Mouse (Mus musculus) megakaryocyte progenitor cell, adult 5-6 weeks (primary cell): Measurements from ENCODE around the gene Ttyh3. TPM values are rescaled to one million over a fixed set of nuclear protein-coding genes. Genes with fewer than 3 reads are reported as not detected.

Experiments
- ATAC-seq: replicated peaks from 2 replicates; pipeline ENCODE4 v1.8.0; 2016; ENCODE audit warnings: mild to moderate bottlenecking, moderate TSS enrichment, inconsistent platforms; ENCODE audit not compliant: poor library complexity
- total RNA-seq, 2 experiments: library from RNA; stranded (forward) in 1 of 2; stranded (reverse) in 1 of 2; fragments of 157-497, 149-512 nt in 1 of 2; fragments of 200-1000 nt in 1 of 2; gene quantifications; 2 replicates each; pipeline versions ENCODE4 v1.2.3 to v1.2.4; 2015 to 2017

The Ttyh3 gene
- total RNA-seq, 2 experiments from 2014 or later, result 10.2 to 31.4 TPM

DNA sequence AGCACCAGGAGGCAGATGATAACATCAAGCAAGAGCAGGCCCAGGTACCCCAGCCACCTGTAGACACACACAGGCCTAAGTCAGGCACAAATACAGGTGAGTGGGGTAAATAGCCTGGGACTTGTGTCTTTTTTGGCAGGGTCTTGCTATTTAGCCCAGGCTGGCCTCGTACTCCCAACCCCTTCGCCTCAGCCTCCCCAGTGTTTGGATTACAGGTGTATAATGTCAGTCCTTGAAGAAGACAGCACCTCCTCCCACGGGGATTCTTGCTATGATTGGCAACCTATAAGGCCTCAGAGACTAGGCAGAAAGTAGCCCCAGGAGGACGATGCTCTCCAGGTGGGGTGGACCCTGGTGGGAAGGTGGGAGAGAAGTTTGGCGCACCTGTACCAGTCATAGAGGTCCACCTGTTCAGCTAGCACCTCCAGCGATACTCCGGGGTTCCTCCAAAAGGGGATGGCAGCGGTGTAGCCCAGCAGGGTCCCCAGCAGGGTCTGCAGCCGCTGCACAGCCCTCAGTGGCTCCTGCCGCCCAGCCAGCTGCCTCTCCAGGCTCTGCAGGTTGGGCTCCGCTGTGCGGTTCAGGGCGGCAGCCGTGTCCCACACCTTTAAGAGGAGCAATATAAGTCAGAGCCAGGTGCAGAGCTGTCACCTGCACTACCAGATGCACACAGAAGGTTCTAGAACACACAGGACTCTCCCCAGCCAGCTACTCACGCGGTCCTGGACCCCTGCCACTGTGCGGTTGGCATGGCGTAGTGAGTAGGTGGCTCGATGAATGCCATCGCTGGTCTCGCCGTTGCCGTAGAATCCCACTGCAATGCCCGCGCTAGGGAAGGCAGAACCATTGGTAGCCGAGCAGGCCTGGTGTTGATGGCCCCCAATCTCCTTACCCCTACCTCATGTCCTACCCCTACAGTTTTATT, 13.8 kb downstream of the Ttyh3 start:
- no peak for ATAC-seq

DNA sequence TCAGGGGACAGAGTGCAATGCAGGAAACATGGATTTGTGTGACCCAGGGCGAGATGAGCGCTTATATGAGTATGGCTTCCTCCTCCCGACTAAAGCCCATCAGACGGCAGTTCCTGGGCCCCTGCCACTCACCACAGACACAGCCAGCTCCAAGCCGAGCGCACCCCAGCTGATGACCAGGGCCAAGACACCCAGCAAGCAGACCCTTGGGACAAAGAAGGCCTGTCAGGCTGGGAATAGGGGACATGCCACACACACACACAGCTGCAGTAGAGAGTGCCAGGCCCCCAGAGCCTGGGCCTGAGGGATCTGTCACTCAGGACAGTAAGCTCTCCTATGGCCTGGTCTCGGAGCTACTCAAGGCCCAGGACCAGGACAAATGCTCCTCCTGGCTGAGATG, 15.4 kb downstream of the Ttyh3 start:
- no peak for ATAC-seq

- ATAC-seq, result peak; percentile 81
Measured at GRCm38 (mm10) chr5:140628995-140629394, 19.8 kb downstream of the Ttyh3 start.

DNA sequence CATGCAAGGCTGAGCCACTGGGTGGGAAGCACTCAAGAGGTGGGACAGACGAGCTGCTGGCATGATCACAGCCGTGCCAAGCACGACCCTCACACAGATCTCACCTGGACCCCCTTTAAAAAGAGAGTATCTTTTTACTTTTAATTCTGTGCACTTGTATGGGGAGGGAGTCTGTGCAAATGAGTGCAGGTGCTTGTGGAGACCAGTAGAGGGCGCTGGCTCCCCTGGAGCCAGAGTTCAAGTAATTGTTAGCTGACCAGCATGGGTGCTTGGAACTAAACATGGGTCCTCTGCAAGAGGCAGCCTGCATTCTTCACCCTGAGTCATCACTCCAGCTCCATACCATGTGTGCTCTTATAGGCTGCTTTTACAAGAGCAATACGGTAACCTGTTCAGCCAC, 21.3 kb downstream of the Ttyh3 start:
- ATAC-seq, result no peak

GRCm38 (mm10) chr5:140624961-140625360, 23.9 kb downstream of the Ttyh3 start:
- no peak for ATAC-seq

DNA sequence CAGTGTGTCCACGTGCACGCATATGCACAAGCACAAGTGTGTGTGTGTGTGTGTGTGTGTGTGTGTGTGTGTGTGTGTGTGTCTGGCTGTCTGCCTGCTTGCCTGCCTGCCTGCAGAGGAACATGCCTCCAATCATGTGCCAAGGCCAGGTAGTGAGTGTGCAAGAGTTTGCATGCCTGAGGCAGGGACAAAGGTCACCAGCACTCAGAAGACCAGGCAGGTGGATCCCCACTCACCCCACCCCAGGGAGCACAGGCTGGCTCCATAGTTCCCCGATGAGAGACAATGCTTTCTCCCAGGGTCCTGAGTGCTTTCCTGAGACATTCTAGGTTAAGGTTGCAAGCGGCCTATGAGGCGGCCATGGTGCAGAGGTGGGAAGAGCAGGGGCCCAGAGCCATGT, 24.6 kb downstream of the Ttyh3 start:
- ATAC-seq, result no peak

DNA sequence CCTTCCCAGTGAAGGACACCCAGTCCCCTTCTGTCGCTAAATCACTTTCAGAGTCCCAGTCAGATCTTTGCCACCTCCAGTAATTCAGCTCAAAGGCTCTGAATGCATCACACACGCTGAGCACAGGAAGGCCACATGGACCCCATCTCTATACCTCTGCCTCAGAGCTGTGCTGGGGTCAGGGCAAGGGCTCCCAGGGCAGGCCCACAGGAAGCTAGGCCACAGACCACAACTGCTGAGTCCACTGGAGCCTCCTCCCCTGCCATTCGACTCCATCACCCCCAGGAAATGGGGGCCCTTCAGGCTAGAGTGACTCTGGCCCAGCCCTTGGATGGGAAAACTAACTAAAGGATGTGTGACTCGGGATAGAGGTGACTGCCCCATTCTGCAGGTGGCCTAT, 25.0 kb downstream of the Ttyh3 start:
- ATAC-seq, result no peak

DNA sequence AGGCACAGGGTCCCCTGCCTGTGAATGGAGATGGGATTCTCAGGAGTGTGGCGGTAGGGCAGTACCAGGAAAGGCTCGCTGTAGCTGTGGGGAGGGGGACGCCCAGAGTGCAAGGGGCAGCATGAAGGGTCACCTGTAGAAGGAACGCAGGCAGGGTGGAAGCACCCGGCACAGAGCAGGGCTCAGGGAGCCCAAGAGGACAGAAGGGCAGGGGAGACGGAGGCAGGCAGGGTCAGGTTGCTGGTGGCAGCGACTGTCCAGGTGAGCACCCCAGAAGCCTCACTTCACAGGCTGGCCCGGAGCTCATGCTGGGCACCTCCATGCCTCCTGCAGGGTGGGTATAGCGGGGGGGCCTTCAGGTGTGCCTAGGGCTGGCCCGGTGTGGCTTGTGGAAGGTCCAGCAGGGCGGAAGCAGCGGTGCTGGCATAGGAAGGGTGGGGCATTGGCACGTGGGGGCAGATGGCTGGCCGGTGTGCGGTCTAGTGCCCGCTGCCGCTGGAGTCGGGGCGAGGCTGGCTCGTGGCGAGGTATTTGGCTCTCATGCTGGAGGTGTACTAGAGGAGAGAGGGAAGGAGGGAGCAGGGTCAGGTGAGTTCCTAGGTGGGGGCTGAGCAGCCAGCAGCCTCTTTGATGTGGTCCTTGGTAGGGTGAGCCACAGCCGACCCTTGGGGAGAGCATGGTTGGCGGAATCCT, 25.7 kb downstream of the Ttyh3 start:
- no peak for ATAC-seq

- no peak for ATAC-seq
Measured at GRCm38 (mm10) chr5:140621517-140621916, 27.3 kb downstream of the Ttyh3 start.

DNA sequence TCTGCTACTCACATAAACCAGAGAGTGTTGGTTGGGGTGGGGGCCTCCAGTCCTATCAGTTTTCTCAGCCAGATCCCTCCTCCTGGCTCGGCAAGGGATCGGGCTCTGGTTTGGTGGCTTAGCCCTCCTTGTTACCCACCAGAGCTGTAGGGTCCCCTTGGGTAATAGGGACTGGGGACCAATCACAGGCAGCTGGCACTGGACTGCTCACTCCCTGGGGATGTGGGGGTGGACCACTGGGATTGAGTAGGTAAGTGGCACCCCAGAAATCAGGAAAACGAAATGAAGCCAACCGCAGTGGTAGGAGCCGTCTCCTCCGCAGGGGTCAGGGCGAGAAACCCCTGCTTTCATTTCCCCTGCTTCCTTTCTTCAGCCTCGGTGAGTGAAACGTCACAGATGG, 27.7 kb downstream of the Ttyh3 start:
- ATAC-seq, result no peak

DNA sequence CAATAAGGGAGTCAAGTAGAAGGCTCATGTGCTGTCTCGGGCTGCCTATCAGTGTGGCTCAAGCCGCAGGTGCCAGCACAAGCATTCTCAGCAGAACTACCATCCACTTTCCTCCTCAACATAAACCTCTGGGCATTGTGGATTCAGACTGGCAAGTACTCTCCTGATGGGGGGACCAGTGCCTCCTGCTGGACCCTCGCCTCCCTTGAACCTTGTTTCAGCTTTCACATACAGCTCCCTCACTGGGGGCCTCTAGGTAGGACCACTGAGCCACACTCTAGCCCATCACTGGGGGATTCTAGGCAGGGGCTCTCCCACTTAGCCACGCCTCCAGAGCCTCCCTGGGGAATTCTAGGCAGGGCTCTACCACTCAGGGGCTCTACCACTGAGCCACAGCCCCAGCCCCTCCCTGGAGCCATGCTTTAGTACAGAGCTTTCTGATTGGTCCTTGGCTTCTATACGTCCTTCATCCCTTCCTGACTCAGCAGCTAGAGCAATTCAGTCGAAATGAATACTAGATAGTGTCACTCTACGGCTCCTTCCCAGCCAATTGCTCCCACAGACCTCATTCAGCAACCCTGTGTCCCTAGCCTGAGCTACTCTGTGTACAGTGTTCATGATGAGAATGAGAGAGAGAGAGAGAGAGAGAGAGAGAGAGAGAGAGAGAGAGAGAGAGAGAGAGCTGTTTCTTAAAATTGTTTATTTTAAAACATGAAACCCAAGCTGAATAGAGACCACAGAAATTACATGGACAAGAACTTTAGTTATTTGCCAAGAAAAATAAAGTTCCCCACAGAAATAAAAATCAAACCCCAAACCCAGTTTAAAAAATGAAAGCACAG, 28.7 kb downstream of the Ttyh3 start:
- no peak for ATAC-seq

DNA sequence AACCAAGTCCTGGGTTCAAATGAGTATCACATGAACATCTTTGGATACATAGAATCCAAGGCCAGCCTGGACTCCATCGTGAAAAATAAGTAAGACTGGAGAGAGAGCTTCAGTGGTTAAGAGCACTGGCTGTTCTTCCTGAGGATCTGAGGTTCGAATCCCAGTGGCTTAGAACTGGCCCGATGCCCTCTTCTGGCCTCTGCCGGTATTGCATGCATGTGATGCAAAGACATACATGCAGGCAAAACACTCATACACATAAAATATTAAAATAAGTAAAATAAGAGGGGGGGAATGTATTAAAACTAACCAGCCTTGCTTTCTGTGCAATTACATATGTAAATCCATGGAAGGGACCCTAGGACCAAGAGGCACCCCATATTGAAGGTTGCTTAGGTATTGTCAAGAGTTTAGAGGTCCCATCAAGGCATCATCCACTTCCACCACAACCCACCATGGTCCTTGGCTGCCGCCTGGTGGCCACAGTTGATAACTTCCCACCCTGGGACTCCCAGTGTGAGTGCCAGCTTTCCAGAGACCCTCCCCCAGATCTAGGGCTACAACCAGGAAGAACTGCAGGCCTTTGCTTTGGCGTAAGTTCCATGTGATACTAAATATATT, 29.6 kb downstream of the Ttyh3 start:
- peak; percentile 48 for ATAC-seq

DNA sequence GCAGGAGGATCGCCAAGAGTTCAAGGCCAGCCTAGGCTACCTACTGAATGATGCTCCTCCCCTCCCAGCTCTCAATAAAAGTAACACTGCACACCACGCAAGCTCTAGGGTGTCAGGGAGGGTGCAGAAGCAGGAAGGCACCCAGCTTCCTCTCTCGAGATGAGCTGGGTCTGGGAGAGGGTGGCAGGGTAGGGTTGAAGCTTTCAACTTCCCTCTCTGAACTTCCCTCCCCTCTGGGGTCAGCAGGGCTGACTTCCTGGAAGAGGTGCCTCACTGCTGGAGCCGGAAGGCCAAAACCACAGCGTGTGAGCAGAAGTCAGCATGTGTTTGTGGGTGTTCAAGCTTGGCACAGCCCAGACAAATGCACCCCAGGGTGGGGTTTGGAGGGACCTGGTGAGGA, 31.1 kb downstream of the Ttyh3 start:
- ATAC-seq, result peak; percentile 69

- ATAC-seq, result peak; percentile 21; the same call in 1 of the 2 replicates
Measured at GRCm38 (mm10) chr5:140616691-140617090, 32.1 kb downstream of the Ttyh3 start.

- ATAC-seq, result 0 out of 2 replicates have a peak, but pooled peaks have one; percentile 5
Measured at GRCm38 (mm10) chr5:140616110-140616503, 32.7 kb downstream of the Ttyh3 start.

DNA sequence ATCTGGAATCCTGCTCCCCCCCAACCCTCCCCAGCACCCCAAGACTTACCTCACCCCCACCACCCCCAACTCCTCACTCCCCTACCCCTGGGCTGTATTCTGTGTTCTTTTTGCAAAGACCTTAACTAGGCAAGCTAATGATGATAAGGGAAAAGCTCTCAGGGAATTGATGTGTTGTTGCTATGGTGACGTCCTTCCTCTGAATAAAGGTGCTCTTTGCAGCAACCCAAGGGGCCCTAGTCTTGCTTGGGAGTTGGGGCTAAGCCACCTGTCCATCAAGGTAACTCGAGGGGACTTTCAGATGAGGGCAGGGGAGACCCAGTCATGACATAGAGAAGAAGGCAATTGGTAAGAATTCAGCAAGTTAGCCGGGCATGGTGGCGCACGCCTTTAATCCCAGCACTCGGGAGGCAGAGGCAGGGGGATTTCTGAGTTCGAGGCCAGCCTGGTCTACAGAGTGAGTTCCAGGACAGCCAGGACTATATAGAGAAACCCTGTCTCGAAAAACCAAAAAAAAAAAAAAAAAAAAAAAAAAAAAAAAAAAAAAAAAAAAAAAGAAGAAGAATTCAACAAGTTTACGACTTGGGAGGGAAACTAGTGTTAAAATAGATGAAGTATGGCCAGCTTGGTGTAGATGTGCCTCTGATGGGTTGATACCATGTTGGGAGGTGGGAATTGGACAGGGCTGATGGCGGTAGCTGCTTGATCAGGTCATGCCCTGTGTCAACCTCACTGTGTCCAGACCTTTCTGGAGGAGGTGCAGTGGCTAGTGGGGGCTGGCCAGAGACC, 33.3 kb downstream of the Ttyh3 start:
- ATAC-seq, result no peak

- ATAC-seq, result peak; percentile 38
Measured at GRCm38 (mm10) chr5:140614837-140615236, 34.0 kb downstream of the Ttyh3 start.

DNA sequence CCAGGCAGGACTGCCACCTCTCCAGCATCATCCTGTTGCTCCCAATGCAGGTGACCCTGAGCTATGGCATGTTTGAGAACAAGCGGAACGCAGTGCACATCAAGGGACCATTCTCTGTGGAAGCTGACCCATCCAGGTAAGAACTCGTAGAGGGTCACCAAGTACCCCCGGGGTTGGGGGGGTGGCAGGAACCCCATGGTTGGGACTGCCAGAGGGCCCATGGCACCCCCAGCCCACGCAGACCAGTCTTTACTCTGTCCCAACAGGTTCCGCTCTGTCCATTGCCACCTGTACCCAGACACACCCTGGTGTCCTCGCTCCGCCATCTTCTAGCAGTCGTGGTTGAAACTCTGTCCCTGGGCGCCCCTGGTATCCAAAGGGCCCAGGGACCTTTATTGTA, 34.7 kb downstream of the Ttyh3 start:
- no peak for ATAC-seq

DNA sequence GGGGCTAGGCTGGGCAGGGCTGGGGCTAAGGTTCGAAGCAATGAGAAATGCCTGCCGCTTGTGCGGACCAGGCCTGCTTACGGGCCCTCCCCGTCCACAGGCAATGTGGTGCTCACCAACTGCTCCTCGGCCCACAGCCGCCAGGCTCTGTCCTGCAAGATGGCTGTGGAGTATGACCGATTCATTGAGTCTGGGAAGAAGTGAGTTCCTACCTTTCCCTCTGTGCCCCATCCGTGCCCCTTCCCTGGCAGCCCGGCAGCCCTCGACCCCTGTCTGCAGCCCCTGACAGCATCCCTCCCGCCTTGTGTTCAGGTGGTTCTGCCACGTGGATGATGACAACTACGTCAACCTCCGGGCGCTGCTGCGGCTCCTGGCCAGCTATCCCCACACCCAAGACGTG, 36.6 kb downstream of the Ttyh3 start:
- no peak for ATAC-seq

DNA sequence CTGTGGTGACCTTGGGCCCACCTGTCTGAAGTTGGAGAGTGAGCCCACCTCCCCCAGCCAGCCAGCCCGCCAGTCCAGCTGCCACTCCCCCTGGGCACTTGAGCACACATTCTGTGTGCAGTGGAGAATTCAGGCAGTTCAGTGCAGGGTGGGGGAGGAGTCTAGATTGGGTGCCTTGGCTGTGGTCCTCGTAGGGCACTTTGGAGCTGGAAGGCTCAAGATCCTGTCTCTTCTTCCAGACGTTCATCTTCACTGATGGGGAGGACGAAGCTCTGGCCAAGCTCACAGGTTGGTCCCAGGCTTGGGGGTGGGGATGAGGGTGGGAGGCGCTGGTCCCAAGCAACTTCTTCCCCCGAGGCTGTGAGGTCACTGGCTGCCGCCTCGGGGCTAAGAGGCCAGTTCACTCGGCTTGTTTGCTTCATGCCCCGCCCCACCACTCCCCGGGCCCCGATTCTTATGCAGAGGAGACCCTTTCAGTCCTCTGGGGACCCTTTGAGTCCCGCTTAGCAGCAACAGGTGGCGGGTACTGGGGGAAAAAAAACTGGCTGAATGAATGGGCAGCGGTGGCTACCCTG, 37.1 kb downstream of the Ttyh3 start:
- ATAC-seq, result no peak
